Mouse (Mus musculus): ENCODE measurements around the gene Atp6v1b1. TPM values are rescaled to one million over a fixed set of nuclear protein-coding genes. Genes with fewer than 3 reads are reported as not detected.
"Not testable (repeated sequence)": the region's sequence is repeated elsewhere in the genome, so short reads cannot be mapped to it uniquely, and the experiment has no call there.

Gene Atp6v1b1
- polyA plus RNA-seq, 1 experiment from 2014 or later: not detected

GRCm38 (mm10) chr6:83779026-83779425 lies 36.2 kb downstream of the Atp6v1b1 start:
- Histone ChIP-seq H3K9me3 (replicated peaks; ENCODE audit: control insufficient read depth, low read length, poor library complexity, severe bottlenecking) (no peaks in the 10 kb centered on the region), H3K9ac (ENCODE audit: low read depth, low read length) (no peak overlapping the region), H3K36me3 (ENCODE audit: control insufficient read depth, insufficient read depth, low read length) (no peaks in the 10 kb centered on the region), H3K4me1 (ENCODE audit: control insufficient read depth, insufficient read depth, low read length) (peaks cover 14% of the 10 kb centered on the region), H3K27me3 (ENCODE audit: control insufficient read depth, insufficient read depth, low read depth, low read length) (no peaks in the 10 kb centered on the region), H3K4me3 (ENCODE audit: low read depth, low read length) (no peak overlapping the region), H3K27ac (ENCODE audit: low read length) (no peak overlapping the region), H3K4me2 (ENCODE audit: low read length) (no peak overlapping the region)
- ATAC-seq: no peak
- WGBS: 10% methylated on average over 5 of the region's 5 CpGs

- Histone ChIP-seq H3K4me1 (ENCODE audit: control insufficient read depth, insufficient read depth, low read length) (no peaks in the 10 kb centered on the region), H3K4me2 (ENCODE audit: low read length) (no peak overlapping the region), H3K9ac (ENCODE audit: low read depth, low read length) (no peak overlapping the region), H3K27ac (ENCODE audit: low read length) (no peak overlapping the region), H3K9me3 (replicated peaks; ENCODE audit: control insufficient read depth, low read length, poor library complexity, severe bottlenecking) (no peaks in the 10 kb centered on the region), H3K27me3 (ENCODE audit: control insufficient read depth, insufficient read depth, low read depth, low read length) (no peaks in the 10 kb centered on the region), H3K36me3 (ENCODE audit: control insufficient read depth, insufficient read depth, low read length) (no peaks in the 10 kb centered on the region), H3K4me3 (ENCODE audit: low read depth, low read length) (no peak overlapping the region)
- ATAC-seq: no peak
- WGBS: 74% methylated on average over 3 of the region's 3 CpGs
These were observed 43.6 kb downstream of the Atp6v1b1 start for GRCm38 (mm10) chr6:83786426-83786825.

GRCm38 (mm10) chr6:83788554-83788953 lies 45.8 kb downstream of the Atp6v1b1 start:
- no peak overlapping the region for H3K9ac ChIP-seq (ENCODE audit: low read depth, low read length)
- WGBS: 48% methylated on average over 7 of the region's 7 CpGs
- no peak overlapping the region for H3K27ac ChIP-seq (ENCODE audit: low read length)
- H3K9me3 ChIP-seq (replicated peaks; ENCODE audit: control insufficient read depth, low read length, poor library complexity, severe bottlenecking): no peaks in the 10 kb centered on the region
- H3K4me2 ChIP-seq (ENCODE audit: low read length): no peak overlapping the region
- H3K36me3 ChIP-seq (ENCODE audit: control insufficient read depth, insufficient read depth, low read length): no peaks in the 10 kb centered on the region
- no peak for ATAC-seq
- H3K4me1 ChIP-seq (ENCODE audit: control insufficient read depth, insufficient read depth, low read length): no peaks in the 10 kb centered on the region
- no peak overlapping the region for H3K4me3 ChIP-seq (ENCODE audit: low read depth, low read length)
- H3K27me3 ChIP-seq (ENCODE audit: control insufficient read depth, insufficient read depth, low read depth, low read length): no peaks in the 10 kb centered on the region

- H3K9ac ChIP-seq (ENCODE audit: low read depth, low read length); ATAC-seq; H3K27me3 ChIP-seq (ENCODE audit: control insufficient read depth, insufficient read depth, low read depth, low read length); H3K9me3 ChIP-seq (replicated peaks; ENCODE audit: control insufficient read depth, low read length, poor library complexity, severe bottlenecking); H3K4me1 ChIP-seq (ENCODE audit: control insufficient read depth, insufficient read depth, low read length); H3K4me2 ChIP-seq (ENCODE audit: low read length); H3K36me3 ChIP-seq (ENCODE audit: control insufficient read depth, insufficient read depth, low read length); H3K4me3 ChIP-seq (ENCODE audit: low read depth, low read length); H3K27ac ChIP-seq (ENCODE audit: low read length): not testable (repeated sequence)
- WGBS: 87% methylated on average over 5 of the region's 5 CpGs
These were observed 47.7 kb downstream of the Atp6v1b1 start for GRCm38 (mm10) chr6:83790533-83790932.

- ATAC-seq: no peak
- peaks cover 7% of the 10 kb centered on the region for H3K4me1 ChIP-seq (ENCODE audit: control insufficient read depth, insufficient read depth, low read length)
- H3K4me3 ChIP-seq (ENCODE audit: low read depth, low read length): no peak overlapping the region
- no peak overlapping the region for H3K9ac ChIP-seq (ENCODE audit: low read depth, low read length)
- H3K36me3 ChIP-seq (ENCODE audit: control insufficient read depth, insufficient read depth, low read length): no peaks in the 10 kb centered on the region
- no peak overlapping the region for H3K27ac ChIP-seq (ENCODE audit: low read length)
- no peaks in the 10 kb centered on the region for H3K27me3 ChIP-seq (ENCODE audit: control insufficient read depth, insufficient read depth, low read depth, low read length)
- no peaks in the 10 kb centered on the region for H3K9me3 ChIP-seq (replicated peaks; ENCODE audit: control insufficient read depth, low read length, poor library complexity, severe bottlenecking)
- H3K4me2 ChIP-seq (ENCODE audit: low read length): no peak overlapping the region
- 69% methylated on average over 4 of the region's 4 CpGs for WGBS
These were observed 48.6 kb downstream of the Atp6v1b1 start for GRCm38 (mm10) chr6:83791251-83791890.

DNA sequence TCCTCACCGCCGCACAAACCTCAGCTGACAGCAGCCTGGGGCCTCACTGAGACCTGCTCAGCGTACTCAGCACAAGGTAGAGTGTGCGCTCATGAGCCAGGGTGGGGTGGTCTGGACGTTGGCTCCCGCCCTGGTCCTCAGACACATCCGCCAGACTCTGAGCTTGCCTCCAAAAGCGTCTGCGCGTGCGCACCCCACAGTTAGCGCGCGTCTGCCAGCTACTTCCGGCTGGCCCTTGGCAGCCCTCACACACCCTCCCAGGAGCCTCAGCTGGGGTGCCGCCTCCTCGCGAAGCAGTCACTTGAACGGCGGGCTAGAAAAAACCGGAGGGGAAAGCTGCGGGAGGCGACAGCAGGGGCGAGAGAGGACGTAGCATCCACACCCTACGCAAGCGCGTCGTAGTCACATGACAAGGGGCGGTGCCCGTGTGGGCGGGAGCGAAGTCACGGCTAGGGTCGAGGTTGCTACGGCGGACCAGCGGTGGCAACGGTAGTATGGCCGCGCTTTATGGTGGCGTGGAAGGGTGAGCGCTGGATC lies 52.0 kb downstream of the Atp6v1b1 start, which contains the start of gene Nagk:
Gene Nagk (plus strand): TSS at position 223 of the 537 bp plus-strand sequence.
- under 1% methylated on average over 43 of the region's 43 CpGs for WGBS
- Histone ChIP-seq H3K9me3 (replicated peaks; ENCODE audit: control insufficient read depth, low read length, poor library complexity, severe bottlenecking) (no peaks in the 10 kb centered on the region), H3K36me3 (ENCODE audit: control insufficient read depth, insufficient read depth, low read length) (no peaks in the 10 kb centered on the region), H3K27me3 (ENCODE audit: control insufficient read depth, insufficient read depth, low read depth, low read length) (no peaks in the 10 kb centered on the region), H3K9ac (ENCODE audit: low read depth, low read length) (peak within 1 kb of the TSS; percentile 93), H3K4me2 (ENCODE audit: low read length) (peak within 1 kb of the TSS; percentile 84), H3K27ac (ENCODE audit: low read length) (peak within 1 kb of the TSS; percentile 98), H3K4me1 (ENCODE audit: control insufficient read depth, insufficient read depth, low read length) (peaks cover 9% of the 10 kb centered on the region), H3K4me3 (ENCODE audit: low read depth, low read length) (peak within 1 kb of the TSS; percentile 87)
- peak; percentile 95 for ATAC-seq

DNA sequence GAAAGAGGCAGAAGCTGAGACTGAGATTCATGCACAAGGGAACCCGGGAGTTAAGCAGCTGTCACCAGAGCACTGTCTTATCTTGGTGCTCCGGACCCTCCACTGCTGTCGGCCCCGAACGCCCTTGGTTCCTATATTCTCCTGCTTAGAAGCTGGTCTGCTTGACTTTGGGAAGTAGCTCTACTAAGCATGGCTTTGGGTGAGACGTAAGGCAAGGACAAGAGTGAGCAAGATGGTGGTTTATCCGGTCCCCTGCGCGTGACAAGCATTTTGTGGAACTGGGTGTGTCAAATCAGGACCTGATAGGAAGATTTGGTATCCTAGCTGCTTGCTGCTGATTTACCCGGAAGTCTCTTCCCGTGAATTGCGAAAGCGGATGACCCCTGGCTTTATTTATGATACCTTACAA lies 52.7 kb downstream of the Atp6v1b1 start:
- peak overlapping the region; percentile 84 for H3K4me2 ChIP-seq (ENCODE audit: low read length)
- peak overlapping the region; percentile 98 for H3K27ac ChIP-seq (ENCODE audit: low read length)
- peak; percentile 46 for ATAC-seq
- H3K4me1 ChIP-seq (ENCODE audit: control insufficient read depth, insufficient read depth, low read length): peaks cover 9% of the 10 kb centered on the region
- H3K27me3 ChIP-seq (ENCODE audit: control insufficient read depth, insufficient read depth, low read depth, low read length): no peaks in the 10 kb centered on the region
- H3K36me3 ChIP-seq (ENCODE audit: control insufficient read depth, insufficient read depth, low read length): no peaks in the 10 kb centered on the region; the same call in 1 of the 2 replicates
- WGBS: 9% methylated on average over 13 of the region's 13 CpGs
- peak overlapping the region; percentile 87 for H3K4me3 ChIP-seq (ENCODE audit: low read depth, low read length)
- peak overlapping the region; percentile 93 for H3K9ac ChIP-seq (ENCODE audit: low read depth, low read length)
- H3K9me3 ChIP-seq (replicated peaks; ENCODE audit: control insufficient read depth, low read length, poor library complexity, severe bottlenecking): no peaks in the 10 kb centered on the region

- Histone ChIP-seq H3K4me1 (ENCODE audit: control insufficient read depth, insufficient read depth, low read length) (peaks cover 9% of the 10 kb centered on the region), H3K9ac (ENCODE audit: low read depth, low read length) (no peak overlapping the region), H3K27ac (ENCODE audit: low read length) (no peak overlapping the region), H3K9me3 (replicated peaks; ENCODE audit: control insufficient read depth, low read length, poor library complexity, severe bottlenecking) (no peaks in the 10 kb centered on the region), H3K4me3 (ENCODE audit: low read depth, low read length) (no peak overlapping the region), H3K4me2 (ENCODE audit: low read length) (no peak overlapping the region), H3K27me3 (ENCODE audit: control insufficient read depth, insufficient read depth, low read depth, low read length) (no peaks in the 10 kb centered on the region), H3K36me3 (ENCODE audit: control insufficient read depth, insufficient read depth, low read length) (peaks cover 6% of the 10 kb centered on the region; the same call in 1 of the 2 replicates)
- ATAC-seq: no peak
- WGBS: 56% methylated on average over 3 of the region's 3 CpGs
These were observed 53.9 kb downstream of the Atp6v1b1 start for GRCm38 (mm10) chr6:83796686-83797085.

GRCm38 (mm10) chr6:83802033-83802432 lies 59.2 kb downstream of the Atp6v1b1 start:
- Histone ChIP-seq H3K9me3 (replicated peaks; ENCODE audit: control insufficient read depth, low read length, poor library complexity, severe bottlenecking) (no peaks in the 10 kb centered on the region), H3K4me3 (ENCODE audit: low read depth, low read length) (no peak overlapping the region), H3K27me3 (ENCODE audit: control insufficient read depth, insufficient read depth, low read depth, low read length) (no peaks in the 10 kb centered on the region), H3K4me2 (ENCODE audit: low read length) (no peak overlapping the region), H3K27ac (ENCODE audit: low read length) (no peak overlapping the region), H3K36me3 (ENCODE audit: control insufficient read depth, insufficient read depth, low read length) (peaks cover 14% of the 10 kb centered on the region; the same call in 1 of the 2 replicates), H3K4me1 (ENCODE audit: control insufficient read depth, insufficient read depth, low read length) (no peaks in the 10 kb centered on the region), H3K9ac (ENCODE audit: low read depth, low read length) (no peak overlapping the region)
- whole genome bisulfite sequencing: 98% methylated on average over 5 of the region's 5 CpGs
- no peak for ATAC-seq

All from midbrain, embryonic 16.5 days (tissue).